Mouse (Mus musculus) heart, postnatal 0 days (tissue): ENCODE results near the gene Tmem198.
A peak's percentile ranks its signal among the peaks of the same experiment; 100 is the strongest.

Experiments used
- CTCF ChIP-seq: IDR thresholded peaks from 2 replicates; pipeline ENCODE4 v1.5.1; 2016; ENCODE audit warnings: antibody characterized with exemption, control low read depth, low read depth
- EP300 ChIP-seq: IDR thresholded peaks from 2 replicates; pipeline ENCODE4 v1.6.1; 2016; ENCODE audit warnings: antibody characterized with exemption, low read depth

DNA sequence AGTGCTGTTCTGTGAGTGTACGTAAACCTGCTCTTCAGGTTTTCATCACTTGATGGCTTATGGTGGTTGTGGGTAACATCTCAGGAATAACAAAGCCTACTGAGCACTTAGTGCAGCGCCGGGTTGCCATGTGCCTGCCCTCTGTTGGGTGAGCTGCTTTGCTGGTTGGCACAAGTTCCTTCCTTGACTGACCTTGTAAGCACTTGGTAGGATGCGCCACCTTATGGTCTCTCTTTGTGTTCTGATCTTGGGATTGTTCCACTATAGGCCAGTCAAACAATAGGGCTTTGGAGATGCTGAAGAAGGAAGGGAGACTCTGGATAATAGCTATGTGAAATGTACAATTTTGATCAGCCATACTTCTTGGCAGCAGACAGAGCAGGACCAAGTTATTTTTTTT, 51.2 kb downstream of the Tmem198 start:
- TF ChIP-seq CTCF (peak; percentile 61), EP300 (no peak)
